Mouse (Mus musculus) stomach, embryonic 14.5 days (tissue): ENCODE measurements around the gene Prn. TPM values are rescaled to one million over a fixed set of nuclear protein-coding genes. Genes with fewer than 3 reads are reported as not detected.
A peak's percentile ranks its signal among the peaks of the same experiment; 100 is the strongest.

Source experiments
- ATAC-seq: fragments of 200-750 bp; cut with Nextera tagmentation; 2 replicates; pipeline ENCODE4 v1.8.0; 2017; ENCODE audit warnings: low read depth, moderate TSS enrichment; ENCODE audit not compliant: insufficient number of reproducible peaks, insufficient read depth, low FRiP score
- H3K27ac ChIP-seq: fragments of 300-500 bp; sonication (generic); 2 replicates; pipeline ENCODE4 v1.5.1; 2014; ENCODE audit warnings: mild to moderate bottlenecking, low read length, moderate library complexity, mixed read lengths
- H3K27me3 ChIP-seq: fragments of 300-500 bp; sonication (generic); 2 replicates; pipeline ENCODE4 v1.6.1; 2014; ENCODE audit warnings: low read length, control low read depth, mixed read lengths; ENCODE audit not compliant: control insufficient read depth, insufficient read depth
- H3K36me3 ChIP-seq: fragments of 300-500 bp; sonication (generic); 2 replicates; pipeline ENCODE4 v1.6.1; 2014; ENCODE audit warnings: mild to moderate bottlenecking, control low read depth, low read length, moderate library complexity, mixed read lengths; ENCODE audit not compliant: control insufficient read depth, insufficient read depth
- H3K4me1 ChIP-seq: fragments of 300-500 bp; sonication (generic); 2 replicates; pipeline ENCODE4 v1.6.1; 2014; ENCODE audit warnings: low read length, control low read depth, mixed read lengths; ENCODE audit not compliant: control insufficient read depth, insufficient read depth
- H3K4me2 ChIP-seq: fragments of 300-500 bp; sonication (generic); replicated peaks from 2 replicates; pipeline ENCODE4 v1.6.1; 2014; ENCODE audit warnings: low read depth, low read length, control low read depth
- H3K4me3 ChIP-seq: fragments of 300-500 bp; sonication (generic); 2 replicates; pipeline ENCODE4 v1.5.1; 2014; ENCODE audit warnings: low read depth, low read length, control low read depth
- H3K9ac ChIP-seq: fragments of 300-500 bp; sonication (generic); replicated peaks from 2 replicates; pipeline ENCODE4 v1.6.1; 2014; ENCODE audit warnings: low read depth, mild to moderate bottlenecking, control low read depth, low read length, moderate library complexity, mixed read lengths
- H3K9me3 ChIP-seq: fragments of 300-500 bp; sonication (generic); 2 replicates; pipeline ENCODE4 v1.6.1; 2016; ENCODE audit warnings: low read depth, low read length, control low read depth; ENCODE audit not compliant: control insufficient read depth
- WGBS: fragments of 180-500 bp; shearing (Covaris S2); extraction: QIAGEN DNeasy Blood & Tissue Kit; methylation state at CpG from one replicate; pipeline ENCODE4 v1.1.7; 2014; 5-methylcytosine and 5-hydroxymethylcytosine counted together
- polyA plus RNA-seq: library from polyadenylated mRNA; unstranded; fragments of >200 nt; fragmentation: Nextera tagmentation; extraction: Ambion mirVana; gene quantifications from 2 replicates; pipeline ENCODE4 v1.2.1, GENCODE M21; 2014

Gene Prn
- polyA plus RNA-seq, 1 experiment from 2014 or later, result not detected

- no peak for ATAC-seq
- WGBS, result 66% methylated on average over 4 of the region's 4 CpGs
Measured at GRCm38 (mm10) chr2:131881766-131882165, 28.0 kb upstream of the Prn start.

GRCm38 (mm10) chr2:131883136-131883535, 26.6 kb upstream of the Prn start:
- WGBS, result 55% methylated on average over 2 of the region's 2 CpGs
- Histone ChIP-seq H3K27me3 (no peaks in the 10 kb centered on the region), H3K4me2 (no peak overlapping the region), H3K27ac (no peak overlapping the region), H3K4me1 (no peaks in the 10 kb centered on the region), H3K9ac (no peak overlapping the region), H3K4me3 (no peak overlapping the region), H3K36me3 (no peaks in the 10 kb centered on the region), H3K9me3 (no peaks in the 10 kb centered on the region)
- no peak for ATAC-seq

More at GRCm38 (mm10) chr2:131881766-131882165, 28.0 kb upstream of the Prn start:
- Histone ChIP-seq H3K4me3 (no peak overlapping the region), H3K4me2 (no peak overlapping the region), H3K36me3 (no peaks in the 10 kb centered on the region), H3K9ac (no peak overlapping the region), H3K9me3 (no peaks in the 10 kb centered on the region), H3K27me3 (no peaks in the 10 kb centered on the region), H3K27ac (no peak overlapping the region), H3K4me1 (no peaks in the 10 kb centered on the region)

GRCm38 (mm10) chr2:131886503-131887160, 23.1 kb upstream of the Prn start:
- ATAC-seq, result no peak
- H3K27me3 ChIP-seq, result no peaks in the 10 kb centered on the region
- H3K4me2 ChIP-seq, result no peak overlapping the region
- peaks cover 3% of the 10 kb centered on the region; the same call in 1 of the 2 replicates for H3K4me1 ChIP-seq
- no peak overlapping the region for H3K27ac ChIP-seq
- 74% methylated on average over 6 of the region's 6 CpGs for whole genome bisulfite sequencing
- no peak overlapping the region for H3K4me3 ChIP-seq
- H3K9me3 ChIP-seq, result no peaks in the 10 kb centered on the region
- H3K36me3 ChIP-seq, result no peaks in the 10 kb centered on the region
- no peak overlapping the region for H3K9ac ChIP-seq

GRCm38 (mm10) chr2:131888233-131888632, 21.5 kb upstream of the Prn start:
- 58% methylated on average over 7 of the region's 7 CpGs for WGBS
- Histone ChIP-seq H3K4me3 (no peak overlapping the region), H3K9ac (no peak overlapping the region), H3K4me2 (no peak overlapping the region), H3K9me3 (no peaks in the 10 kb centered on the region), H3K36me3 (no peaks in the 10 kb centered on the region), H3K4me1 (peaks cover 3% of the 10 kb centered on the region; the same call in 1 of the 2 replicates), H3K27ac (no peak overlapping the region), H3K27me3 (no peaks in the 10 kb centered on the region)
- no peak for ATAC-seq

- no peak for ATAC-seq
- Histone ChIP-seq H3K4me1 (peaks cover 3% of the 10 kb centered on the region; the same call in 1 of the 2 replicates), H3K4me2 (no peak overlapping the region), H3K36me3 (no peaks in the 10 kb centered on the region), H3K9ac (no peak overlapping the region), H3K9me3 (no peaks in the 10 kb centered on the region), H3K27ac (peak overlapping the region; percentile 22; the same call in 1 of the 2 replicates), H3K4me3 (no peak overlapping the region), H3K27me3 (no peaks in the 10 kb centered on the region)
- 45% methylated on average over 5 of the region's 5 CpGs for WGBS
Measured at GRCm38 (mm10) chr2:131892534-131892933, 17.2 kb upstream of the Prn start.

GRCm38 (mm10) chr2:131895106-131895505, 14.7 kb upstream of the Prn start:
- H3K9me3 ChIP-seq, result no peaks in the 10 kb centered on the region
- H3K4me3 ChIP-seq, result no peak overlapping the region
- H3K27ac ChIP-seq, result peak overlapping the region; percentile 53
- no peak for ATAC-seq
- no peaks in the 10 kb centered on the region for H3K4me1 ChIP-seq
- H3K27me3 ChIP-seq, result no peaks in the 10 kb centered on the region
- H3K9ac ChIP-seq, result no peak overlapping the region
- H3K36me3 ChIP-seq, result no peaks in the 10 kb centered on the region
- WGBS, result 39% methylated on average over 2 of the region's 2 CpGs
- no peak overlapping the region for H3K4me2 ChIP-seq

- Histone ChIP-seq H3K9ac (no peak overlapping the region), H3K27me3 (no peaks in the 10 kb centered on the region), H3K4me2 (no peak overlapping the region), H3K9me3 (no peaks in the 10 kb centered on the region), H3K4me1 (no peaks in the 10 kb centered on the region), H3K36me3 (no peaks in the 10 kb centered on the region), H3K4me3 (no peak overlapping the region), H3K27ac (no peak overlapping the region)
- 75% methylated on average over 4 of the region's 4 CpGs for WGBS
- ATAC-seq, result no peak
Measured at GRCm38 (mm10) chr2:131896011-131896410, 13.7 kb upstream of the Prn start.

GRCm38 (mm10) chr2:131897336-131898109, 12.2 kb upstream of the Prn start:
- WGBS, result 86% methylated on average over 12 of the region's 12 CpGs
- H3K36me3 ChIP-seq, result no peaks in the 10 kb centered on the region
- H3K27ac ChIP-seq, result no peak overlapping the region
- H3K4me2 ChIP-seq, result no peak overlapping the region
- H3K9ac ChIP-seq, result no peak overlapping the region
- no peaks in the 10 kb centered on the region for H3K9me3 ChIP-seq
- no peaks in the 10 kb centered on the region for H3K4me1 ChIP-seq
- no peaks in the 10 kb centered on the region for H3K27me3 ChIP-seq
- no peak for ATAC-seq
- H3K4me3 ChIP-seq, result no peak overlapping the region
